Mouse (Mus musculus): ENCODE data around the gene Ghrh.

DNA sequence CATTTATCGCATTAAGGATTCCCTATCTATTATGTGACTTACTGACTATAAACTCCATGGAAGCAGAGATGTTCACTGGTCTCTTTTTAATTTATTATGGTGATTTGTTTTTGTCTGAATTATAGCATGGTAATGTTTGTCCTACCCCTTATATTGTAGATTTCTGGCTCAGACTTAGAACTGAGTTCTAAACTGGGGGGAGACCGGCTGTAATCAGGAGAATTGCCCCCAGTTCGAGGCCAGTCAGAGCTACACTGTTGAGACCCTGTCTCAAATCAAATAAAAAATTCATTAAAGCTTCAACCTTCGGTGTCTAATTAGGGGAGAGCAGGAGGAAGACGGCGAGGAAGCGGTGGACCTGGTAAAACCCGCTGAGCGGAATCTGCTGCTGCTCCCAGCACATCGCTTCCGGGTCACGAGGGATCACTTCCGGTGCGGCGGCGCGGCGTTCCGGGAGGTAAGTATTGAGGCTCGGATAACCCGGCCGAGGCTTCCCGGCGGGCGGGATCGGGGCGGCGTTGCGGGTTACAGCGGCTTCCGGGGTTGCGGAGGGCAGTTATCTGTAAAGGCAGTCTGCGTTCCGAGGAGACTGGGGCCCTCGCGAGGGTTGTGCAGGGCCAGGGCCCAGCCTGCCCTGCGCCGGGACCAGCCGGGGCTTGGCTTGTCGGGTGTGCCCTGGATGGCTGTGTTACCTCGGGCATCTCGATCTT lies 20.0 kb upstream of the Ghrh start, which contains the start of gene Manbal:
- TF ChIP-seq CTCF (IDR thresholded peaks at IDR 0.05; ENCODE audit: low read depth, low read length) (no peak), POLR2AphosphoS5 (IDR thresholded peaks at IDR 0.05; ENCODE audit: insufficient replicate concordance, low read depth, low read length) (no peak), GATA1 (IDR thresholded peaks at IDR 0.05; ENCODE audit: borderline replicate concordance, low read length) (no peak), TAL1 (conservative IDR thresholded peaks at IDR 0.05; ENCODE audit: low read depth, low read length) (no peak)

Measured in G1E (cell line).